Mouse (Mus musculus) neural tube, embryonic 13.5 days (tissue): ENCODE measurements around the gene Rab3c. TPM values are rescaled to one million over a fixed set of nuclear protein-coding genes. Genes with fewer than 3 reads are reported as not detected.

Experiments
- ATAC-seq: fragments of 200-750 bp; cut with Nextera tagmentation; 2 replicates; pipeline ENCODE4 v1.8.0; 2017; ENCODE audit warnings: low read depth, mild to moderate bottlenecking, moderate TSS enrichment, moderate library complexity
- H3K27ac ChIP-seq: fragments of 300-500 bp; sonication (generic); replicated peaks from 2 replicates; pipeline ENCODE4 v1.5.1; 2015; ENCODE audit warnings: moderate library complexity, mild to moderate bottlenecking, inconsistent platforms
- H3K27me3 ChIP-seq: fragments of 300-500 bp; sonication (generic); 2 replicates; pipeline ENCODE4 v1.6.1; 2015; ENCODE audit warnings: mild to moderate bottlenecking, inconsistent platforms
- H3K36me3 ChIP-seq: fragments of 300-500 bp; sonication (generic); 2 replicates; pipeline ENCODE4 v1.6.1; 2015; ENCODE audit warnings: mild to moderate bottlenecking, inconsistent platforms
- H3K4me1 ChIP-seq: fragments of 300-500 bp; sonication (generic); replicated peaks from 2 replicates; pipeline ENCODE4 v1.6.1; 2015; ENCODE audit warnings: inconsistent platforms
- H3K4me2 ChIP-seq: fragments of 300-500 bp; sonication (generic); 2 replicates; pipeline ENCODE4 v1.6.1; 2015; ENCODE audit warnings: inconsistent platforms, mild to moderate bottlenecking, moderate library complexity
- H3K4me3 ChIP-seq: fragments of 300-500 bp; sonication (generic); 2 replicates; pipeline ENCODE4 v1.5.1; 2015; ENCODE audit warnings: mild to moderate bottlenecking, inconsistent platforms
- H3K9ac ChIP-seq: fragments of 300-500 bp; sonication (generic); 2 replicates; pipeline ENCODE4 v1.6.1; 2015; ENCODE audit warnings: moderate library complexity, mild to moderate bottlenecking, inconsistent platforms
- H3K9me3 ChIP-seq: fragments of 300-500 bp; sonication (generic); 2 replicates; pipeline ENCODE4 v1.6.1; 2016; ENCODE audit warnings: inconsistent platforms
- WGBS: fragments of 180-500 bp; shearing (Covaris S2); methylation state at CpG from one replicate; pipeline ENCODE4 v1.1.7; 2015; 5-methylcytosine and 5-hydroxymethylcytosine counted together
- polyA plus RNA-seq: library from polyadenylated mRNA; unstranded; fragments of >200 nt; fragmentation: Nextera tagmentation; extraction: Ambion mirVana; gene quantifications from 2 replicates; pipeline ENCODE4 v1.2.1, GENCODE M21; 2015

Gene Rab3c
- polyA plus RNA-seq, 1 experiment from 2014 or later = 174 TPM

DNA sequence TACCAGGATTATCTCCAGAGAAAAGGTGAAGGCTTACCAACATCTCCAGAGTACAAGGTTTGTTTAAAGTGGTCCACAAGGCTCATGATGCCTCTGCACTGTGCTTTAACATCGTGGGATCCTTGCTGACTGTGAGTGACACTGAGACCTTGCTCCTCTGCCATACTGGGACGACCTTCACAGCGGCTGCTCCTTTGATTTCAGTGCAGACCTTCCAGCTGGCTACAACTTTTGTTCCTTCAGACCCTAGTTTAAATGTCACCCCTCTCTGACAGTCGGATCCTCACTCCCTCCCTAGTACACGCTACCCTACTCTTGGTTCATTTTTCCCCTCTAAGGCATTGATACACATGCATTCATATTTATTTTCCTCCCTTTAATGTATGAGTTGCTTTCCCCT lies 142.2 kb downstream of the Rab3c start:
- peaks cover 16% of the 10 kb centered on the region for H3K4me1 ChIP-seq
- H3K27ac ChIP-seq = peak overlapping the region; percentile 57
- 84% methylated on average over 5 of the region's 5 CpGs for WGBS
- ATAC-seq = no peak
- no peaks in the 10 kb centered on the region for H3K27me3 ChIP-seq
- H3K9ac ChIP-seq = no peak overlapping the region
- no peaks in the 10 kb centered on the region for H3K36me3 ChIP-seq
- H3K4me3 ChIP-seq = no peak overlapping the region
- no peak overlapping the region for H3K4me2 ChIP-seq
- H3K9me3 ChIP-seq = no peaks in the 10 kb centered on the region

DNA sequence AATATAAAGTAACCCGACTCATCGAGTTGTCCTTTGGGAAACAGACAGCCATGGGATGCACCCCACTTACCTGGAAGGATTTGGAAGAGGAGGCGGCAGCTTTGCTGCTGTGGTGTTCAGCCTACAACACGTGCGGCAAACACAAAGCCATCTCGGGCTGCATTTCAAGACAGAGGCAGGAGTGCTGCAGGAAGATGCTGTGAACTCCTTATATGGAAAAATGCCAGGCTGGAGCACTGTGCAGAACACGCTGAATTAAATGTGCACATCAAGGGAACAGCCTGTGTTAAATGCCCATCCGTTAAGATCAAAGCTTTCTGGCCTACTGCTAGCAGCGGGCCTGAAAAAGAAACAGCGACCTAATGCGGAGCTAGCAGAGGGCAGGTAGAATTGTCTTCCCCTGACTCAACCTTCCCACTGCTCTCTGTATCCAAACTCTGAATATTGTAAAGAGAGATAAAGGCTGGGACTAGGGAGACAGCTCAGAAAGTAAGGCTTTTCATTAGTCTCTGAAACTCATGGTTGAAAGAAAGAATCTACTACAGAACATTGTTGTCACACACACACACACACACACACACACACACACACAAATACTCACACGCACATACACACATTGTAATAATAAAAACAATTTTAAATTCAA lies 153.1 kb downstream of the Rab3c start:
- H3K4me1 ChIP-seq = peaks cover 19% of the 10 kb centered on the region
- H3K4me2 ChIP-seq = 0 out of 2 replicates have a peak overlapping the region, but pooled peaks have one; percentile 13
- H3K9me3 ChIP-seq = no peaks in the 10 kb centered on the region
- no peaks in the 10 kb centered on the region for H3K36me3 ChIP-seq
- no peaks in the 10 kb centered on the region for H3K27me3 ChIP-seq
- H3K4me3 ChIP-seq = no peak overlapping the region
- peak; percentile 89 for ATAC-seq
- H3K9ac ChIP-seq = peak overlapping the region; percentile 53
- H3K27ac ChIP-seq = peak overlapping the region; percentile 84
- WGBS = 49% methylated on average over 12 of the region's 12 CpGs

DNA sequence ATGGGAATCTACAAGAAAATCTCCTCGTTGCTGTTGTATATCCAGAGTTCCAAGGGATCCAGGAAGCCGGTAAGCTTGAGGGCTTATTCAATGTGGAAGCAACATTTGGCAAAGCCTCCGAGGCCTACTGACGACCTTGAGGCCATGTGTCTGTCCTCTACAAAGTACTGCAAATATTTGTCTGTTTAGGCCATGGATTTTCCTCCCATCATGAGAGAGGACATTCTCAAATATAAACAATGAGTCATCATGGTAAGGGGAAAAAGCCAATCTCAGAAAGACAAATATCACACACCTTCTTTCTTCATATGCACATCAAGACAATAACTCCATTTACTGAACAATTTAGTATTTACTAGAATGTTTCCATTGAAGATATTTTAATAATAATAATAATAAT lies 158.0 kb downstream of the Rab3c start:
- H3K4me3 ChIP-seq = no peak overlapping the region
- ATAC-seq = no peak
- no peaks in the 10 kb centered on the region for H3K27me3 ChIP-seq
- H3K4me1 ChIP-seq = peaks cover 14% of the 10 kb centered on the region
- H3K9me3 ChIP-seq = no peaks in the 10 kb centered on the region
- 82% methylated on average over 4 of the region's 4 CpGs for WGBS
- H3K9ac ChIP-seq = no peak overlapping the region
- H3K4me2 ChIP-seq = no peak overlapping the region
- H3K36me3 ChIP-seq = 0 out of 2 replicates have a peak, but pooled peaks cover 3% of the 10 kb centered on the region
- no peak overlapping the region for H3K27ac ChIP-seq

DNA sequence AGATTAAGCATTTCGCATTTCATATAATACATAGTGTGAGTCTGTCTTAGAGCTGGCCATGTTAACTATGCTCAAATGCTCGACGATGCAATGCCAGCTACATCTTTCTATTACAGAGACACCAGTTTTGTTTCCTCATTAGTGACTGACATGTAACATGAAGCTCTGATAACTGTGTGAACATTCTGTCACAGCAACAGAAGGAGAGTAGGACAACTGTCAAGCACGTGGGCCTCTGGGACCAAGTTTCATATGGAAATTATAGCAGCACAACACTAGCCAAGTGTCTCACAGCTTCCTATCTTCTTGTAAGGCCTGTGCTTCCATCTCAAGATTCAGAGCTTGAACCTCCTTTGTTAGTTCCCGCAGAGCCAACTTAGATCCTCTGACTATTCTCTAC lies 163.9 kb downstream of the Rab3c start:
- Histone ChIP-seq H3K9ac (no peak overlapping the region), H3K4me2 (no peak overlapping the region), H3K36me3 (0 out of 2 replicates have a peak, but pooled peaks cover 3% of the 10 kb centered on the region), H3K27ac (0 out of 2 replicates have a peak overlapping the region, but pooled peaks have one; percentile 83), H3K9me3 (no peaks in the 10 kb centered on the region), H3K27me3 (no peaks in the 10 kb centered on the region), H3K4me3 (no peak overlapping the region), H3K4me1 (peaks cover 40% of the 10 kb centered on the region)
- 86% methylated on average over 5 of the region's 5 CpGs for WGBS
- no peak for ATAC-seq

DNA sequence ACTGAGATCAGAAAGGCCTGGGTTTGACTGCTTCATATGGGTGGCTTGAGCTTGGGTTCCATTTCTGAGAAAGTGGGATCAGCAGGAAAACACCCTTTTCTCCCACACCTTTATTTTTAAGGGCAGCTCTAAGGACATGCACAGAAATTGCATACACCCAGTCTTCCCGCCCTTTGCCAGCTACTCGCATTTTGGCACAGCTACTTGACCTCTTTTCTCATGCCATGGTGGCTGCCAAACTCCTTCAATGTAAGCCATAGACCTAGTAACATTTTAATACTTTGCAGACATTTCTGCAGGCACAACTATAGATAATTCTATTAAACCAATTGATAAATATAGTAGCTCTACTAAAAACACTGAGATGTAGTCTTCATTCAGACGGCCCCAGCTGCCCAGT lies 164.5 kb downstream of the Rab3c start:
- no peak overlapping the region for H3K9ac ChIP-seq
- H3K4me3 ChIP-seq = no peak overlapping the region
- no peaks in the 10 kb centered on the region for H3K9me3 ChIP-seq
- 77% methylated on average over 3 of the region's 3 CpGs for WGBS
- H3K4me2 ChIP-seq = no peak overlapping the region
- peak overlapping the region; percentile 83; the same call in 1 of the 2 replicates for H3K27ac ChIP-seq
- peaks cover 40% of the 10 kb centered on the region for H3K4me1 ChIP-seq
- no peak for ATAC-seq
- no peaks in the 10 kb centered on the region for H3K27me3 ChIP-seq
- 0 out of 2 replicates have a peak, but pooled peaks cover 3% of the 10 kb centered on the region for H3K36me3 ChIP-seq

DNA sequence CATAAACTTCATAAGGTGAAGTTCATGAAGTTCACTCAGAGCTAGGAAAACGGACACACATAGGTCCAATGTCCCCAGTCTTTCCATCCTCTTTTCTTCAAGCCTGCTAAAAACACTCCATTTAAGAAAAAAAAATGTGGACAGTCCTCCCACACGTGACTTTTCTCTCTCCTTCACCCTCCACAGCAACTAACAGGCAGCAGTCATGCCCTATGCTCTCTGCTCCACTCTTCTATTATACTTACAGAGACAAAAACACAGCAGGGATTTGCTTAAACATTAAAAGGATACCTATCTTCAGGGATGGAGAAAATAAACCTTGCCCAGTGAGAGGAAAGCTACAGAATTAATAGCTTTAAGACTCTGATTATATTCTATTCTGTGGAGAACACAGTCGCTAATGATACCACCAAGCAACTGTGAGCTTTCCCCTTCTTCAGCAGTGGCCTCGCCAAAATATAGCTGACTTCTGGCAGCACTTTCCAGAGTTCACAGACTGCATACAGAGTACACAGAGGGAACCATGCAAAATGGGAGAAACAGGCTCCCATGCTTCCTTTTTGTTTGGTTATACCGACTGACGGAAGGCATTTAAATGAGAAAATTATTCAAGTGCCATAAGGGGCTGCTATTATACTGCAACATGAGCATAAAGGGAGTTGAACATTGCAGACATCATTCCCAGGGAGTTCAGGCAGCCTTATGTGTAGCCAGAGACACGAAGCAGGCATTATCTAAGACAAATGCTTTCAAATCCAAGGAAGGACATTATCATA lies 165.7 kb downstream of the Rab3c start:
- 0 out of 2 replicates have a peak overlapping the region, but pooled peaks have one; percentile 31 for H3K9ac ChIP-seq
- no peaks in the 10 kb centered on the region for H3K9me3 ChIP-seq
- H3K4me3 ChIP-seq = no peak overlapping the region
- H3K36me3 ChIP-seq = no peaks in the 10 kb centered on the region
- H3K27ac ChIP-seq = peak overlapping the region; percentile 83
- ATAC-seq = peak; percentile 72
- WGBS = 20% methylated on average over 7 of the region's 7 CpGs
- no peaks in the 10 kb centered on the region for H3K27me3 ChIP-seq
- peaks cover 40% of the 10 kb centered on the region for H3K4me1 ChIP-seq
- 0 out of 2 replicates have a peak overlapping the region, but pooled peaks have one; percentile 2 for H3K4me2 ChIP-seq

DNA sequence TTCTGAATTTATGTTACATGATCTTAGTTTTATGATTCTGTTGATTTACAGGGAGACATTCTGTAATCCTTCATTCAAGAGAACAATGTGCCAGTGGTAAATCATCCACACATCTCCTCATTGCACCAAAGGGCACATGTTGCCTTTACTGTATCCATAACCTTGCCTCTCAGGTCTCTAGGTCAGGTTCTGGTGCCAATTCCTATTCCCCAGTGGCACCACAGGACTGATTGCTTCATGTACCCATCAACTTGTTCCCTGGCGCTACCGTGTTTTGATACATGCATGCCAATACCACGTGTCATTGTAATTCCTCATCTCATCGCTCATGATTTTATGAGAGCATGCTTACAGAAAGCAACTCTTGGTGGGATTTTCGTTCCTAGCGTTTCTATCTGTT lies 167.1 kb downstream of the Rab3c start:
- Histone ChIP-seq H3K9ac (no peak overlapping the region), H3K9me3 (no peaks in the 10 kb centered on the region), H3K4me1 (peaks cover 40% of the 10 kb centered on the region), H3K27me3 (no peaks in the 10 kb centered on the region), H3K4me3 (no peak overlapping the region), H3K4me2 (no peak overlapping the region), H3K36me3 (no peaks in the 10 kb centered on the region), H3K27ac (0 out of 2 replicates have a peak overlapping the region, but pooled peaks have one; percentile 33)
- ATAC-seq = no peak
- 79% methylated on average over 6 of the region's 6 CpGs for WGBS

DNA sequence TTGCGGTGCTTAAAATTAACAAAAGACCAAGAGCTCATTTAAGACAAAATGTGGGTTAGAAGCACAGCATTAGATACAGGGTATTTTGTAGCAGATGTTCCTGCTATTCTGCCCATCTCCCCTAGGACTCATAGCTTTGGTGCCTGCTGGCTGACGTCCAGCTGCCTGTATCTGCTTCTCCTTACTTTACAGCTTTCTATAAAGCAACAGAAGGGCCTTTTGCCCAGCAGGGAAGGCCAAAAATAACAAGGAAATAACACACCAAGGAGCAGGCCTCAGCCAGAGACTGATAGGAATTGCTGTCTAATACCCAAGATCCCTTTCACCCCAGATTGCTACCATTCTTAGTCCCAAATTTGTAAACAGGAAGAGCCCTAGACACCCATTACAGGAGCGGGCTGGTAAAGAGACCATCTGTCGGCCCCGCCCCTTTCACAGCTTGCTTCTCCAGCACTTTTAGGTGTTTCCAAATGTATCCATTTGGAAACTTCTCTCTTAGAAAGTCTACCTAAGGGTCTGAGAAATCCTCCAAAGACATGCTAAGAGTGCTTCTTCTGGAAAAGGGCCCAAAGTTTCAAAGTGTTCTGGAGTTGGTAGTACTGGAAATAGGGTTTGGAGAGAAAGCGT lies 183.3 kb downstream of the Rab3c start:
- Histone ChIP-seq H3K27ac (peak overlapping the region; percentile 74), H3K9ac (no peak overlapping the region), H3K36me3 (no peaks in the 10 kb centered on the region), H3K4me1 (peaks cover 48% of the 10 kb centered on the region), H3K27me3 (no peaks in the 10 kb centered on the region), H3K4me2 (no peak overlapping the region), H3K4me3 (no peak overlapping the region), H3K9me3 (no peaks in the 10 kb centered on the region)
- ATAC-seq = peak; percentile 68
- WGBS = 54% methylated on average over 6 of the region's 6 CpGs

DNA sequence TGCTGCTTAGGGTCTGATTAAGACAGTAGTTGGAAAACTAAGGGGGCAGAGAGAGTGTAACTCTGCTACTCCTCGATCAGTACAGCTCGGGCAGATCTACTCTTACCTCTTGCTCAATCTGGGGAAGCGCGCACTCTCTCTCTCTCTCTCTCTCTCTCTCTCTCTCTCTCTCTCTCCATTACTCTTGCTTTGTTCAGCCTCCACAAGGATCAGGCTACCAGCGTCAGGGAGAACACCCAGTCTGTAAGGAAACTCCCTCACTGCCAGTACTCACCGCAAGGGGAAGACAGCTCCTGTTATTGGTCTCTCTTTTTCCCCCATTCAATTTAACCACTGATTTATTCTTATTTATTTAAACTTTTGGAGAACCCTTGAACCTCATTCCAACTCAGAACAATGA lies 185.8 kb downstream of the Rab3c start:
- ATAC-seq = peak; percentile 24
- Histone ChIP-seq H3K27me3 (no peaks in the 10 kb centered on the region), H3K4me3 (no peak overlapping the region), H3K36me3 (no peaks in the 10 kb centered on the region), H3K4me1 (peaks cover 48% of the 10 kb centered on the region), H3K9ac (no peak overlapping the region), H3K4me2 (no peak overlapping the region), H3K9me3 (no peaks in the 10 kb centered on the region), H3K27ac (peak overlapping the region; percentile 62)
- WGBS = 68% methylated on average over 6 of the region's 6 CpGs

DNA sequence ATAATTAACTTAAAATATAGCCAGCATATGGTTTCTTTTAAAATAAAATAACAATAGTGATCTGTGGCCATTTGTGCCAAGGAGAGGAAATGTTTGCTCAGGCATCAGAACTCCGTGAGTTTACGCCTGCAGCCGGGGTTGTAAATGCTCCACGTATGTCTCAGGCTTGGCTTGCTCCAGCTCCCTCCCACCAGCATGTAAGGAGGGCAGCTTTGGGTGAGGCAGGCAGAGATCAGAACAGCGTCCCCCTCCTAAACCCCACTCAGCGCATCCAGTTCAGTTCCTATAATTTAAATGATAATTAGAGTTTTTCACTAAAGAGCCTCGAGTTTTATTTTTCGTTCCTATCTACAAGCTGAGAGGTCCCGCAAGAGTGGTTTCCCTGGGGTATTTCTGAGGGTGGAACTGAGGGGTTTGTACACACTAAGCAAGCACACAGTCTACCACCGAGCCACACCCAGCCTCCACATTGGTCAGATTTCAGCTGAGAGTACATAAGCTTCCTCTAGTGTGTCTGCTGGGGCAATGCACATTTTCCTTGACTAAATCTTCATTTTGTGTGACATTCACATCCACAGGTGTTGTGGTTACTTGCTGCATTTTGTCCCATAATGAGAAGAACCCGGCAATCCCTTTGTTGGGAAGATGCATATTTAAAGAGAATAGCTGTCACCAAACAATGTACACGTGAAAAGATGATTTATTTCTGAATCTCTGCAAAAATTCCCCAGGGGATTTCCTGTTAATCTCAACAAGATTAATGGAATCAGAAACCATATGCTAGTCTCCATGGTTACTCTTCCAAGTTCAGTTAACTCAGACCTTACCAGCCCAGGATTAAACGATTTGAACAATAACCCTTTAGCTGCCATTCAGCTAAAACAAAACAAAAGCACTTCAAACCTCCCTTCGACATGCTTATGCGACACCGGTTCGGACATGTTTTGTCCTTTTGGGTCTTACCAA lies 186.8 kb downstream of the Rab3c start:
- peak; percentile 57; the same call in 1 of the 2 replicates for ATAC-seq
- no peak overlapping the region for H3K4me3 ChIP-seq
- H3K4me1 ChIP-seq = peaks cover 42% of the 10 kb centered on the region
- H3K27ac ChIP-seq = peak overlapping the region; percentile 62
- no peaks in the 10 kb centered on the region for H3K9me3 ChIP-seq
- no peaks in the 10 kb centered on the region for H3K27me3 ChIP-seq
- peak overlapping the region; percentile 14; the same call in 1 of the 2 replicates for H3K4me2 ChIP-seq
- no peaks in the 10 kb centered on the region for H3K36me3 ChIP-seq
- H3K9ac ChIP-seq = no peak overlapping the region
- WGBS = 41% methylated on average over 17 of the region's 17 CpGs

DNA sequence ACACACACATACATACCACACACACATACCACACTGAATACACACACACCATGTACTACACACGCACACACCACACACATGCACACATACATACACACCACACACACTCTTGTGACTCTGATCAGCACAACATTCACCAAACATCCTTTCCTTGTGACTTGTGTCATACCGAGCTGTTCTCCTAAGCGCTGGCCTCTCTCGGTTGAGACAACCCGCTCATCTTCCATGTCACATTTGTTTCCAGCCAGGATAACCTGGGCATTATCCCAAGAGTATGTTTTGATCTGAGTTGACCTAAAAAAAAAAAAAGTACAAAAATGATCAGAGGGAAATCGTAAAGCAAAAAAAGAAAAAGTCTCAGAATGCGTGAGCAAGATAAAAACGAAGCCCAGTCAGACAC lies 196.8 kb downstream of the Rab3c start:
- Histone ChIP-seq H3K4me2 (no peak overlapping the region), H3K27ac (no peak overlapping the region), H3K4me3 (no peak overlapping the region), H3K9me3 (no peaks in the 10 kb centered on the region), H3K36me3 (peaks cover 22% of the 10 kb centered on the region), H3K4me1 (no peaks in the 10 kb centered on the region), H3K9ac (no peak overlapping the region), H3K27me3 (no peaks in the 10 kb centered on the region)
- WGBS = 93% methylated on average over 8 of the region's 8 CpGs
- no peak for ATAC-seq
